Mouse (Mus musculus): ENCODE results near the gene Hsd17b3. TPM values are rescaled to one million over a fixed set of nuclear protein-coding genes. Genes with fewer than 3 reads are reported as not detected.
"Not testable (repeated sequence)": the region's sequence is repeated elsewhere in the genome, so short reads cannot be mapped to it uniquely, and the experiment has no call there.

Hsd17b3 gene
- polyA plus RNA-seq, 1 experiment, result not detected

DNA sequence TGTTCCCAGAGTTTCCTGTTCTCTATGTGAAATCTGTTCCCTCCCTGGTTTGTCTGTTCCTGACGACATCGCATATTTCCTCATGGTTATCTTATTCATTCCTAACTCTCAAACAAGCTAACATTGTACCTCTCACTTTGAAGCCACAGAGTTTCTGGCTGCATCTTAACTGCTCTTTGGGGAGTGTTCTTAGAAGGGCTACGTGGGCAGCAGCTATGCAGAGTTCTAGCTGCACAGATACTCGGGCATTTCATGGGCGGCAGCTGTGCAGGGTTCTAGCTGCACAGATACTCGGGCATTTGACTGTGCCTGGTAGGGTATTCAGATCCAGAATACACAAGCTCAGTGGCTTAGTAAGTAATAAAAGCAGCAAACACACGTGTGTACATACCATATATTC lies 973 bp downstream of the Hsd17b3 start:
- TF ChIP-seq CTCF (IDR thresholded peaks at IDR 0.05; ENCODE audit: low read depth, low read length) (no peak), POLR2A (IDR thresholded peaks at IDR 0.05; ENCODE audit: borderline replicate concordance, low read depth, low read length) (no peak)
- Histone ChIP-seq H3K27ac (ENCODE audit: insufficient read depth, low read depth, low read length) (no peak overlapping the region), H3K4me3 (ENCODE audit: insufficient read depth, low read length) (no peak overlapping the region), H3K4me1 (ENCODE audit: control insufficient read depth, insufficient read depth, low read length) (no peaks in the 10 kb centered on the region)

DNA sequence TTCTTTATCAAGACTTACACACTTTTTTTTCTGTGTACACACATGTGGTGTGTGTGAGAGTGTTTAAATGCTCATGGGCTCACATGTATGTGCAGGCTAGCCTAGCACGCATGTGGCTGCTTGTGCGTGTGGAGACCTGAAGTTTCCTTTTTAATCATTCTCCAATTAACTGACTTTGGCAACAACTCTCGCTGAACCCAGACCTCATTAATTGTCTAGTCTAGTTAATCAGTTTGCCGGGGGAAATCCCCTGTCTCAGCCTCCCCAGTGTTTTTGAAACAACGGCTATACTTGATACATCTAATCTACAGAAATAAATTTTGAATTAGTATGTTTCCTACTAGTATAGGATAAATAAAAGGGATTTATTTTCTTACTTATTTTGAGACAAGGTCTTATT lies 3.0 kb downstream of the Hsd17b3 start:
- 0 out of 2 replicates have a peak, but pooled peaks cover 3% of the 10 kb centered on the region for H3K4me1 ChIP-seq (ENCODE audit: control insufficient read depth, insufficient read depth, low read length)
- no peak overlapping the region for H3K27ac ChIP-seq (ENCODE audit: insufficient read depth, low read depth, low read length)
- TF ChIP-seq POLR2A (IDR thresholded peaks at IDR 0.05; ENCODE audit: borderline replicate concordance, low read depth, low read length) (no peak), CTCF (IDR thresholded peaks at IDR 0.05; ENCODE audit: low read depth, low read length) (no peak)
- H3K4me3 ChIP-seq (ENCODE audit: insufficient read depth, low read length), result no peak overlapping the region

DNA sequence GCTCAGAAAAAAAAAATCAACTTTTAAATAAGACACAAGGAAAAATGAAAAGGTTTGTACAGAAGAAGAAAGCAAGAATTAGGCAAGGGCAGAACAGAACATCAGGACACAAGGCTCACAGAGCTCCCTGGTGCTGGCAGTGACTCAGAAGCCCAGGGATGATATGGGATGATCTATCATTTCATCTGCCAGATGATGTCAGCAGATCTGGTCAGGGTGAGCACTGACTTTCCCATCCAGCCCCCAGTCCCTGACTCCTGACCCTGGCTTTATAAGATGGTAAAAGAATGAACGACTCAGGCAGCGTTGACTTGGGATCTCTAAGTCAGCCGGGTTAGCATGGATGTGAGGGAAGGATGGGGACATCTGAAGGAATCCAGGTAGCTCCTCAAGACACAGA lies 5.7 kb downstream of the Hsd17b3 start:
- TF ChIP-seq CTCF (IDR thresholded peaks at IDR 0.05; ENCODE audit: low read depth, low read length) (no peak), POLR2A (IDR thresholded peaks at IDR 0.05; ENCODE audit: borderline replicate concordance, low read depth, low read length) (no peak)
- H3K27ac ChIP-seq (ENCODE audit: insufficient read depth, low read depth, low read length), result no peak overlapping the region
- H3K4me3 ChIP-seq (ENCODE audit: insufficient read depth, low read length), result no peak overlapping the region
- 0 out of 2 replicates have a peak, but pooled peaks cover 3% of the 10 kb centered on the region for H3K4me1 ChIP-seq (ENCODE audit: control insufficient read depth, insufficient read depth, low read length)

DNA sequence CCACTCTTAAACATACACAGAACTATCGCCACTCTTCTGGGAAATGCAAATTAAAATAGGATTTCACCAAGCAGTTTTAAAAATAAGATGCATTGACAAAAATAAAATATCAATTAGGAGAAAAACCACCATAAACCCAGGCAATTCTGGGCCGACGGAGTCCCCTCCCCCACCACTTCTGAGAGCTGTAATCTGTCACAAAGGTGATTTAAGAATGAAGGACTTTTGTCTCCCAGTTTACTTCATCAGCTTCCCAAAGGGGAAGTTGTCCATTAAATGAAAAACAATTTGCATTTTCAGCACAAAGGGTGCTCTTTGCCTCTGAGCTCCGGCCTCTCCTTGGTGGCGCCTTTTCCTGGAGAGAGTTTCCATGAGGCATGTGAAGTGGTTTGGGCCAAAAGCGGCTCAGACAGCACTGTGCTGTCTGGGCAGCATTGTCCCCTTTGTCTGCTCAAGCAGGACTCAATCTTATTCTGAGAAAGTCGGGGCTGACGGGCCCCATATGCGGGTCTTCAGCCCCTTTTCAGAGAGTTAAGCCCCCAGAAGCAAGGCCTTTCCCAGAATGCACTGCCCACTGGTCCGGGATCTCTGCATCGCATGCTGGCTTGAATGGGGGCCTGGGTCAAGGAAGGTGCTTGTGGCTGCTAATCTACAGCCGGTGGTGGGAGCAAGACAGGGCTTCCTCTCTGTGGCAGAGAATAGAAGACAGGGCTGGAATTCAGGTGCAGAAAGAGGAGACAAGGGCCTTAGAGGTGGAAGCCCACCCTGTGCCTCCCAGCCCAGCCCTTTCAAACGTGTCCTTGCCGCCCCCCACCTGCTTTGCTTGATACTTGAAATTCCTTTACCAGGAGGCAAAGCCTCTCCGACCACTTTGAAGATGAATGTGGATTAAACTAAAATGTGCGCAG lies 7.8 kb downstream of the Hsd17b3 start:
- TF ChIP-seq CTCF (IDR thresholded peaks at IDR 0.05; ENCODE audit: low read depth, low read length) (no peak), POLR2A (IDR thresholded peaks at IDR 0.05; ENCODE audit: borderline replicate concordance, low read depth, low read length) (no peak)
- 0 out of 2 replicates have a peak, but pooled peaks cover 5% of the 10 kb centered on the region for H3K4me1 ChIP-seq (ENCODE audit: control insufficient read depth, insufficient read depth, low read length)
- no peak overlapping the region for H3K27ac ChIP-seq (ENCODE audit: insufficient read depth, low read depth, low read length)
- H3K4me3 ChIP-seq (ENCODE audit: insufficient read depth, low read length), result no peak overlapping the region

DNA sequence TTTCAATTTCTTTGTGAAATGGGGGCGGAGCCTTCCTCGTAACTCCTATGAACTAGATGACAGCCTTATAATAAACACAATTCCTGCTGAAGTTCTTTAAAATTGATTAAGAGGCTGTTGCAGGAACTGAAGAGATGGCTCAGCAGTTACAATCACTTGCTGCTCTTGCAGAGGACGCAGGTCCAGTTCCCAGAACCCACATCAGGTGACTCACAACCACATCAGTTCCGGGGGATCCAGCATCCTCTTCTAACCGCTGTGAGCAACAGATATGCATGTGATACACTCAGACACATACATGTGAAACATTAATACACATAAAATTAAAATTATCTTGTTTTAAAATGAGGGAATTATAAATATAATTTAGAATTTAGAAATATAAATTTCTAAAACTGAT lies 11.4 kb downstream of the Hsd17b3 start:
- Histone ChIP-seq H3K4me1 (ENCODE audit: control insufficient read depth, insufficient read depth, low read length) (0 out of 2 replicates have a peak, but pooled peaks cover 5% of the 10 kb centered on the region), H3K27ac (ENCODE audit: insufficient read depth, low read depth, low read length) (no peak overlapping the region), H3K4me3 (ENCODE audit: insufficient read depth, low read length) (no peak overlapping the region)
- TF ChIP-seq POLR2A (IDR thresholded peaks at IDR 0.05; ENCODE audit: borderline replicate concordance, low read depth, low read length) (no peak), CTCF (IDR thresholded peaks at IDR 0.05; ENCODE audit: low read depth, low read length) (no peak)

- TF ChIP-seq POLR2A (IDR thresholded peaks at IDR 0.05; ENCODE audit: borderline replicate concordance, low read depth, low read length) (no peak), CTCF (IDR thresholded peaks at IDR 0.05; ENCODE audit: low read depth, low read length) (no peak)
- Histone ChIP-seq H3K4me1 (ENCODE audit: control insufficient read depth, insufficient read depth, low read length) (0 out of 2 replicates have a peak, but pooled peaks cover 2% of the 10 kb centered on the region), H3K27ac (ENCODE audit: insufficient read depth, low read depth, low read length) (no peak overlapping the region), H3K4me3 (ENCODE audit: insufficient read depth, low read length) (no peak overlapping the region)
Observed at GRCm38 (mm10) chr13:64076074-64076473, 13.0 kb downstream of the Hsd17b3 start.

- Histone ChIP-seq H3K4me1 (ENCODE audit: control insufficient read depth, insufficient read depth, low read length) (peaks cover 2% of the 10 kb centered on the region; the same call in 1 of the 2 replicates), H3K27ac (ENCODE audit: insufficient read depth, low read depth, low read length) (no peak overlapping the region), H3K4me3 (ENCODE audit: insufficient read depth, low read length) (no peak overlapping the region)
- TF ChIP-seq POLR2A (IDR thresholded peaks at IDR 0.05; ENCODE audit: borderline replicate concordance, low read depth, low read length) (no peak), CTCF (IDR thresholded peaks at IDR 0.05; ENCODE audit: low read depth, low read length) (no peak)
Observed at GRCm38 (mm10) chr13:64066653-64067052, 22.4 kb downstream of the Hsd17b3 start.

- H3K4me3 ChIP-seq (ENCODE audit: insufficient read depth, low read length), result no peak overlapping the region
- H3K27ac ChIP-seq (ENCODE audit: insufficient read depth, low read depth, low read length), result no peak overlapping the region
- peaks cover 2% of the 10 kb centered on the region; the same call in 1 of the 2 replicates for H3K4me1 ChIP-seq (ENCODE audit: control insufficient read depth, insufficient read depth, low read length)
- TF ChIP-seq CTCF (IDR thresholded peaks at IDR 0.05; ENCODE audit: low read depth, low read length) (no peak), POLR2A (IDR thresholded peaks at IDR 0.05; ENCODE audit: borderline replicate concordance, low read depth, low read length) (no peak)
Observed at GRCm38 (mm10) chr13:64064276-64064675, 24.8 kb downstream of the Hsd17b3 start.

GRCm38 (mm10) chr13:64060935-64061506 lies 28.0 kb downstream of the Hsd17b3 start:
- no peak overlapping the region for H3K4me3 ChIP-seq (ENCODE audit: insufficient read depth, low read length)
- no peak overlapping the region for H3K27ac ChIP-seq (ENCODE audit: insufficient read depth, low read depth, low read length)
- H3K4me1 ChIP-seq (ENCODE audit: control insufficient read depth, insufficient read depth, low read length), result peaks cover 2% of the 10 kb centered on the region; the same call in 1 of the 2 replicates
- TF ChIP-seq POLR2A (IDR thresholded peaks at IDR 0.05; ENCODE audit: borderline replicate concordance, low read depth, low read length) (no peak), CTCF (IDR thresholded peaks at IDR 0.05; ENCODE audit: low read depth, low read length) (no peak)

GRCm38 (mm10) chr13:64053959-64054358 lies 35.1 kb downstream of the Hsd17b3 start:
- peaks cover 2% of the 10 kb centered on the region; the same call in 1 of the 2 replicates for H3K4me1 ChIP-seq (ENCODE audit: control insufficient read depth, insufficient read depth, low read length)
- no peak overlapping the region for H3K4me3 ChIP-seq (ENCODE audit: insufficient read depth, low read length)
- no peak overlapping the region for H3K27ac ChIP-seq (ENCODE audit: insufficient read depth, low read depth, low read length)
- TF ChIP-seq CTCF (IDR thresholded peaks at IDR 0.05; ENCODE audit: low read depth, low read length) (no peak), POLR2A (IDR thresholded peaks at IDR 0.05; ENCODE audit: borderline replicate concordance, low read depth, low read length) (no peak)

DNA sequence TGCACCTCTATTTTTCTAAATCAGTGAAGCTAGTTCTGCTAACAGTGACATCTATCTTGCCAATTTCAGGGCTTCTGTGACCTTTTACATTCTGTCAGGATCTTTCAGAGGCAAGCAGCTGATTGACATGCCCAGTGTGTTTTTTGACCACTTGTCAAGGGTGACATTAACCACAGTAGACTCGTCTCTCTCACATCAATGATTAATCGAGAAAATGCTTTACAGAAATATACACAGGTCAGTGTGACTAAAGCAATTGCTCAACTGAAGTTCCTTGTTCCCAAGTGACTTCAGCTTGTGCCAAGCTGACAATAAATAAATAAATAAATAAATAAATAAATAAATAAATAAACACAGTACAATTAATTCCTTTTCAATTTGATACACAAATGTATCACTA lies 36.7 kb downstream of the Hsd17b3 start:
- H3K27ac ChIP-seq (ENCODE audit: insufficient read depth, low read depth, low read length); H3K4me3 ChIP-seq (ENCODE audit: insufficient read depth, low read length); H3K4me1 ChIP-seq (ENCODE audit: control insufficient read depth, insufficient read depth, low read length): not testable (repeated sequence)

Measured in bone marrow macrophage, adult 2 months (primary cell).